Mouse (Mus musculus): Measurements from ENCODE around the gene Prdm11. TPM values are rescaled to one million over a fixed set of nuclear protein-coding genes. Genes with fewer than 3 reads are reported as not detected.

The Prdm11 gene
- polyA plus RNA-seq, 1 experiment from 2014 or later = 2.6 TPM

DNA sequence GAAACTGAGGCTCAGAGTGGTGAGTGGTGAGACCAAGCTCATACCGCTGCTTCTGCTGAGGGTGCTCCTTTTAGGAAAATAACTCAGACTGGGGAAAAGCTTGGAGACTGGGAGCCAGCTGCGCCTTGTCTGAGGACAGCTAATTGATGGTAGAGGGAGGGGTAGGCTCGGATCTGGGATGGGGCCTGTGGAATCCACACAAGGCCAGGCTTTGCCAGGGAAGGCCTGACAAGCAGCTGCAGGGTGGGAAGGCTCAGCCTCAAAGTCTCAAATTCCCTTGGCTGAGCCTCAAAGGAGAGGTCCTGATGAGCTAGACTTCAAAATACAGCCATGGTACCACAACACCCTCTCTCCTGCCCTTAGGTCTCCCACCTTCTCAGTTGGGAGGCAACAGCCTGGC is 36.9 kb upstream of the Prdm11 start:
- ATAC-seq (ENCODE audit: low FRiP score, low TSS enrichment) = no peak
- no peaks in the 10 kb centered on the region for H3K36me3 ChIP-seq (ENCODE audit: control insufficient read depth, insufficient read depth, low read length)
- no peaks in the 10 kb centered on the region for H3K4me1 ChIP-seq (ENCODE audit: control insufficient read depth, insufficient read depth, low read length)
- no peak overlapping the region for H3K9ac ChIP-seq (replicated peaks; ENCODE audit: low read length)
- H3K4me3 ChIP-seq (replicated peaks; ENCODE audit: low read depth, low read length) = no peak overlapping the region
- H3K27me3 ChIP-seq (ENCODE audit: control insufficient read depth, insufficient read depth, low read length) = no peaks in the 10 kb centered on the region
- no peak overlapping the region for H3K27ac ChIP-seq (replicated peaks; ENCODE audit: low read depth, low read length)
- WGBS = 57% methylated on average over 3 of the region's 3 CpGs
- no peak overlapping the region for H3K4me2 ChIP-seq (ENCODE audit: low read length)
- no peak for DNase-seq
- H3K9me3 ChIP-seq (ENCODE audit: control insufficient read depth, low read length) = no peaks in the 10 kb centered on the region

- Histone ChIP-seq H3K9ac (replicated peaks; ENCODE audit: low read length) (no peak overlapping the region), H3K27me3 (ENCODE audit: control insufficient read depth, insufficient read depth, low read length) (no peaks in the 10 kb centered on the region), H3K9me3 (ENCODE audit: control insufficient read depth, low read length) (no peaks in the 10 kb centered on the region), H3K4me2 (ENCODE audit: low read length) (no peak overlapping the region), H3K36me3 (ENCODE audit: control insufficient read depth, insufficient read depth, low read length) (no peaks in the 10 kb centered on the region), H3K4me3 (replicated peaks; ENCODE audit: low read depth, low read length) (no peak overlapping the region), H3K27ac (replicated peaks; ENCODE audit: low read depth, low read length) (no peak overlapping the region), H3K4me1 (ENCODE audit: control insufficient read depth, insufficient read depth, low read length) (no peaks in the 10 kb centered on the region)
- WGBS = 68% methylated on average over 5 of the region's 5 CpGs
- ATAC-seq (ENCODE audit: low FRiP score, low TSS enrichment) = no peak
- no peak for DNase-seq
These were observed 35.1 kb upstream of the Prdm11 start for GRCm38 (mm10) chr2:93080871-93081608.

- H3K4me1 ChIP-seq (ENCODE audit: control insufficient read depth, insufficient read depth, low read length) = no peaks in the 10 kb centered on the region
- H3K4me2 ChIP-seq (ENCODE audit: low read length) = no peak overlapping the region
- no peaks in the 10 kb centered on the region for H3K9me3 ChIP-seq (ENCODE audit: control insufficient read depth, low read length)
- no peak overlapping the region for H3K4me3 ChIP-seq (replicated peaks; ENCODE audit: low read depth, low read length)
- H3K27me3 ChIP-seq (ENCODE audit: control insufficient read depth, insufficient read depth, low read length) = no peaks in the 10 kb centered on the region
- 78% methylated on average over 4 of the region's 4 CpGs for WGBS
- DNase-seq = no peak
- H3K36me3 ChIP-seq (ENCODE audit: control insufficient read depth, insufficient read depth, low read length) = no peaks in the 10 kb centered on the region
- no peak overlapping the region for H3K27ac ChIP-seq (replicated peaks; ENCODE audit: low read depth, low read length)
- H3K9ac ChIP-seq (replicated peaks; ENCODE audit: low read length) = no peak overlapping the region
- ATAC-seq (ENCODE audit: low FRiP score, low TSS enrichment) = no peak
These were observed 33.4 kb upstream of the Prdm11 start for GRCm38 (mm10) chr2:93079394-93079793.

- no peak for ATAC-seq (ENCODE audit: low FRiP score, low TSS enrichment)
- WGBS = 85% methylated on average over 6 of the region's 6 CpGs
- DNase-seq = no peak
These were observed 30.6 kb upstream of the Prdm11 start for GRCm38 (mm10) chr2:93076578-93076955.

DNA sequence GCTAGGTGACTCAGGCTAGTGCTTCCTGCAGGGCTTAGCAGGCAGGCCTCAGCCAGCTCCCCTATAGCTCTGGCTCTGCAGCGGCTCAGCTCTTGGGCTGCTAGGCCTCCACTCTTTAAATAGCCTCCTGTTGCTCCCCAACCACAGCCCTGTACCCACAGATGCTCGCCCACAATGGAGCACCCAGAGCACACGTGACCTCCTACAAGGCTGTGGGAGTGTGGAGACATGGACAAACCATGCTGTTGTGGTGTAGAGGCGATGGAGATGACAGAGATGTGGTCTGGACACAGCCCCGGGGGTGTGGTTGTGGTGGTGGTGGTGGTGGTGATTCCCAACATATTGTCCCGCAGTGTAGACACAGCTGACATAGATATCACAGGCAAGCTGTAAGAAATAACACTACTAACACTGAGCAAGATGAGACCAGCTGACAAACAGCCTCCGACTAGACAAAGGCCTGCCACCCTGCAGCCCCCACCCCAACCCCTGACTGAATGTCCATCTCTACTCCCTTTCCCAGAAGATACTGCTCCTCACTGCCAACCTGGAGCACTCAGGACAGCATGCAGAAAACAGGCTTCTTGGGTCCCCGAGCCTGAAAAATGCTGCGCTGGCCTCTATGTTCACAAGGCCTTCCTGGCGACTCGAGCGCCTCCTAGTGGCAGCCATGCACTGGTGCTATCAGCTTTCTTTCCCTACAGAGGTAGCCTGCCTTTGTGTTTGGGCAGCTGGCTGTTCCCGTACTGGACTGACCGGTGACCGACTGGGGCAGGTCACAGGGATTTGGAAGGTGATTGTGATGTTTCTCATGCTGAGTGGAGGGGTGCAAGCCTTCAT is 30.0 kb upstream of the Prdm11 start:
- 0 out of 2 replicates have a peak, but pooled peaks cover 8% of the 10 kb centered on the region for H3K4me1 ChIP-seq (ENCODE audit: control insufficient read depth, insufficient read depth, low read length)
- H3K4me3 ChIP-seq (replicated peaks; ENCODE audit: low read depth, low read length) = no peak overlapping the region
- DNase-seq (peak; percentile 88), ATAC-seq (ENCODE audit: low FRiP score, low TSS enrichment) (peak; percentile 63; the same call in 1 of the 2 replicates)
- no peak overlapping the region for H3K4me2 ChIP-seq (ENCODE audit: low read length)
- H3K27me3 ChIP-seq (ENCODE audit: control insufficient read depth, insufficient read depth, low read length) = no peaks in the 10 kb centered on the region
- no peaks in the 10 kb centered on the region for H3K36me3 ChIP-seq (ENCODE audit: control insufficient read depth, insufficient read depth, low read length)
- WGBS = 41% methylated on average over 15 of the region's 15 CpGs
- H3K9me3 ChIP-seq (ENCODE audit: control insufficient read depth, low read length) = no peaks in the 10 kb centered on the region
- no peak overlapping the region for H3K27ac ChIP-seq (replicated peaks; ENCODE audit: low read depth, low read length)
- no peak overlapping the region for H3K9ac ChIP-seq (replicated peaks; ENCODE audit: low read length)

More at GRCm38 (mm10) chr2:93076578-93076955, 30.6 kb upstream of the Prdm11 start:
- no peak overlapping the region for H3K4me2 ChIP-seq (ENCODE audit: low read length)
- no peak overlapping the region for H3K27ac ChIP-seq (replicated peaks; ENCODE audit: low read depth, low read length)
- H3K4me1 ChIP-seq (ENCODE audit: control insufficient read depth, insufficient read depth, low read length) = 0 out of 2 replicates have a peak, but pooled peaks cover 4% of the 10 kb centered on the region
- no peaks in the 10 kb centered on the region for H3K27me3 ChIP-seq (ENCODE audit: control insufficient read depth, insufficient read depth, low read length)
- H3K4me3 ChIP-seq (replicated peaks; ENCODE audit: low read depth, low read length) = no peak overlapping the region
- no peaks in the 10 kb centered on the region for H3K36me3 ChIP-seq (ENCODE audit: control insufficient read depth, insufficient read depth, low read length)
- no peak overlapping the region for H3K9ac ChIP-seq (replicated peaks; ENCODE audit: low read length)
- H3K9me3 ChIP-seq (ENCODE audit: control insufficient read depth, low read length) = no peaks in the 10 kb centered on the region

DNA sequence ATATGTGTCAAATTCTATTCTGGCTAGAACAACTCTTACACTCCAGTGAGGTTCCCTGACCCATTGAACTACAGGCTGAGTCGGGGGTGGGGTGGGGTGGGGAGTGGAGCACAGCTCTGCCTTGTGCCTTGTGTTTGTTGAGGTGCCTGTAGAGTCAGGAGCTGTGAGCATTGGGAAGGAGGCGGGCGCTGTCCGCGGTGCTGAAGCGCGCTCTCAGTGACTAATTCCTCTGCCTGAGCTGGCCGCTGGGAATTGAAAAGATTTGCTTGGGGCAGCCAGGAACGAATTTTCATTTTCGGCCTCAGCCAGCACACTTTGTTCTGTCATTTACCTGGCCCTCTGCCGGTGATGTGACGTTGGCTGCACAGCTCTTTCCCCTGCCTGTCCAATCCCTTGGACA is 25.7 kb upstream of the Prdm11 start:
- peak overlapping the region; percentile 8; the same call in 1 of the 2 replicates for H3K4me2 ChIP-seq (ENCODE audit: low read length)

DNA sequence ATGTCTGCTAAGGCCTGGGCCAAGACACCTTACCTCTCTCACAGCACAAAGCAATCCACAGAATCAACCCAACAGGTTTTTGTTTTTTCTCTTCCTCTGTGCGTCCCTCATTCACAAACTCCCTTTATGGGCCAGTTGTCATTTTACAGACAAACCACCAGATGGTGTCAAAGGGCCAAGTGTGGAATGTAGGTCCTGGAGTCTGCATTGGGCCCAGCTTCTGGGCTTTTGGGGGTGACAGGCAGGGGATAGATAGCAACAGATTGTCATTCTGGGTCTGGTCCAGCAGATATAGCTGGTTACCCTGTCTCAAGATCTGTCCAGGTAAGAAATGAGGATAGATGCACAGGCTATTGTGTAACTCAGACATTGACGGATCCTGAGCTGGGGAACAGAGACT is 23.0 kb upstream of the Prdm11 start:
- ATAC-seq (ENCODE audit: low FRiP score, low TSS enrichment) = no peak; the same call in 1 of the 2 replicates
- peak; percentile 85 for DNase-seq
- Histone ChIP-seq H3K27me3 (ENCODE audit: control insufficient read depth, insufficient read depth, low read length) (no peaks in the 10 kb centered on the region), H3K9ac (replicated peaks; ENCODE audit: low read length) (no peak overlapping the region), H3K4me1 (ENCODE audit: control insufficient read depth, insufficient read depth, low read length) (0 out of 2 replicates have a peak, but pooled peaks cover 8% of the 10 kb centered on the region), H3K4me2 (ENCODE audit: low read length) (no peak overlapping the region), H3K9me3 (ENCODE audit: control insufficient read depth, low read length) (no peaks in the 10 kb centered on the region), H3K27ac (replicated peaks; ENCODE audit: low read depth, low read length) (no peak overlapping the region), H3K36me3 (ENCODE audit: control insufficient read depth, insufficient read depth, low read length) (no peaks in the 10 kb centered on the region), H3K4me3 (replicated peaks; ENCODE audit: low read depth, low read length) (no peak overlapping the region)
- WGBS = 40% methylated on average over 2 of the region's 2 CpGs

More for the DNA sequence above, 25.7 kb upstream of the Prdm11 start:
- H3K27ac ChIP-seq (replicated peaks; ENCODE audit: low read depth, low read length) = no peak overlapping the region
- H3K36me3 ChIP-seq (ENCODE audit: control insufficient read depth, insufficient read depth, low read length) = no peaks in the 10 kb centered on the region
- H3K9ac ChIP-seq (replicated peaks; ENCODE audit: low read length) = no peak overlapping the region
- WGBS = 5% methylated on average over 12 of the region's 12 CpGs
- DNase-seq (peak; percentile 83), ATAC-seq (ENCODE audit: low FRiP score, low TSS enrichment) (no peak)
- no peaks in the 10 kb centered on the region for H3K27me3 ChIP-seq (ENCODE audit: control insufficient read depth, insufficient read depth, low read length)
- H3K4me1 ChIP-seq (ENCODE audit: control insufficient read depth, insufficient read depth, low read length) = 0 out of 2 replicates have a peak, but pooled peaks cover 8% of the 10 kb centered on the region
- H3K9me3 ChIP-seq (ENCODE audit: control insufficient read depth, low read length) = no peaks in the 10 kb centered on the region
- no peak overlapping the region for H3K4me3 ChIP-seq (replicated peaks; ENCODE audit: low read depth, low read length)

DNA sequence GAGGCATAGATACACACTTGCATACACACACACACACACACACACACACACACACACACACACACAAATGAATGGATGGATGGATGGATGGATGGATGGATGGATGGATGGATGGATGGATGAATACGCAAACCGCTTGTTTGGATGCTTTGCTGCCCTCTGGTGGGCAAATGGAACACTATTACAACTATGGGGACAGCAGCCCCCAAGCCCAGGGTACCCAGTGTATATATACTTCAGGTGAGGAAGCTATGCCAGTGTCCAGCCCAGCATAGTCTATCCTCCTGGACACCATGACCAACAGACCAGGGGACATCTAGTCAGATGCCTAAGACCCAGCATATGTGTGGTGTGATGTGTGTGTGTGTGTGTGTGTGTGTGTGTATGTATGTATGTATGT is 17.4 kb upstream of the Prdm11 start:
- H3K4me1 ChIP-seq (ENCODE audit: control insufficient read depth, insufficient read depth, low read length) = no peaks in the 10 kb centered on the region

More for the DNA sequence above, 17.4 kb upstream of the Prdm11 start:
- ATAC-seq (ENCODE audit: low FRiP score, low TSS enrichment) (peak; percentile 50; the same call in 1 of the 2 replicates), DNase-seq (peak; percentile 88)
- Histone ChIP-seq H3K27ac (replicated peaks; ENCODE audit: low read depth, low read length) (no peak overlapping the region), H3K9ac (replicated peaks; ENCODE audit: low read length) (no peak overlapping the region), H3K4me3 (replicated peaks; ENCODE audit: low read depth, low read length) (no peak overlapping the region), H3K4me2 (ENCODE audit: low read length) (no peak overlapping the region), H3K9me3 (ENCODE audit: control insufficient read depth, low read length) (no peaks in the 10 kb centered on the region), H3K36me3 (ENCODE audit: control insufficient read depth, insufficient read depth, low read length) (no peaks in the 10 kb centered on the region), H3K27me3 (ENCODE audit: control insufficient read depth, insufficient read depth, low read length) (no peaks in the 10 kb centered on the region)
- WGBS = 21% methylated on average over 2 of the region's 2 CpGs
